Mouse (Mus musculus) bone marrow, adult 2 months (tissue): Measurements from ENCODE around the gene Itga5.

ENCODE experiments used
- CTCF ChIP-seq: fragments of 200-500 bp; IDR thresholded peaks from 2 replicates; pipeline ENCODE4 v1.5.1; 2011; ENCODE audit warnings: low read length, control low read depth; ENCODE audit not compliant: control insufficient read depth, insufficient read depth
- POLR2A ChIP-seq: fragments of 200-500 bp; IDR thresholded peaks from 2 replicates; pipeline ENCODE4 v1.6.1; 2011; ENCODE audit warnings: low read depth, mild to moderate bottlenecking, control low read depth, low read length, borderline replicate concordance; ENCODE audit not compliant: control insufficient read depth

GRCm38 (mm10) chr15:103340786-103341185, 25.8 kb downstream of the Itga5 start:
- no peak for TF ChIP-seq CTCF
- TF ChIP-seq POLR2A: no peak
